Mouse (Mus musculus): ENCODE measurements at regions not wholly inside any gene's neighbourhood (a gene's known extent, or its start where the extent isn't known, plus 50 kb on each side); places are given as distances from the start of the nearest gene placed in this dataset.

GRCm38 (mm10) chr13:6040663-6041062 is 179.4 kb downstream of the Klf6 start:
- WGBS, result 87% methylated on average over 2 of the region's 2 CpGs
- DNase-seq (ENCODE audit: low read depth, low spot score), result no peak

- DNase-seq (ENCODE audit: low read depth, low spot score), result no peak
- WGBS, result 64% methylated on average over 6 of the region's 6 CpGs
Measured at GRCm38 (mm10) chr13:6042495-6042894, 181.2 kb downstream of the Klf6 start.

GRCm38 (mm10) chr13:6059515-6060228 is 198.4 kb downstream of the Klf6 start:
- 37% methylated on average over 6 of the region's 6 CpGs for WGBS
- no peak for DNase-seq (ENCODE audit: low read depth, low spot score)

- 45% methylated on average over 8 of the region's 8 CpGs for WGBS
- DNase-seq (ENCODE audit: low read depth, low spot score), result no peak
Measured at GRCm38 (mm10) chr13:6060229-6060845, 199.1 kb downstream of the Klf6 start.

- 32% methylated on average over 4 of the region's 4 CpGs for WGBS
- no peak for DNase-seq (ENCODE audit: low read depth, low spot score)
Measured at GRCm38 (mm10) chr13:6062305-6062704, 201.0 kb downstream of the Klf6 start.

- DNase-seq (ENCODE audit: low read depth, low spot score), result no peak
- 75% methylated on average over 3 of the region's 3 CpGs for WGBS
Measured at GRCm38 (mm10) chr13:6062729-6063386, 201.6 kb downstream of the Klf6 start.

- WGBS, result 59% methylated on average over 4 of the region's 4 CpGs
- no peak for DNase-seq (ENCODE audit: low read depth, low spot score)
Measured at GRCm38 (mm10) chr13:6076978-6077825, 215.9 kb downstream of the Klf6 start.

GRCm38 (mm10) chr13:6085891-6086290 is 224.6 kb downstream of the Klf6 start:
- DNase-seq (ENCODE audit: low read depth, low spot score), result no peak
- WGBS, result 41% methylated on average over 2 of the region's 2 CpGs

- peak; percentile 47 for DNase-seq (ENCODE audit: low read depth, low spot score)
- WGBS, result 30% methylated on average over 7 of the region's 7 CpGs
Measured at GRCm38 (mm10) chr13:6109018-6109657, 247.9 kb downstream of the Klf6 start.

- no peak for DNase-seq (ENCODE audit: low read depth, low spot score)
- 91% methylated on average over 1 of the region's 1 CpGs for WGBS
Measured at GRCm38 (mm10) chr13:6119703-6120102, 258.4 kb downstream of the Klf6 start.

GRCm38 (mm10) chr13:6127311-6127710 is 266.0 kb downstream of the Klf6 start:
- WGBS, result 97% methylated on average over 1 of the region's 1 CpGs
- DNase-seq (ENCODE audit: low read depth, low spot score), result no peak

- no peak for DNase-seq (ENCODE audit: low read depth, low spot score)
- WGBS, result 88% methylated on average over 1 of the region's 1 CpGs
Measured at GRCm38 (mm10) chr13:6128903-6129302, 267.6 kb downstream of the Klf6 start.

GRCm38 (mm10) chr13:6131363-6131762 is 270.1 kb downstream of the Klf6 start:
- DNase-seq (ENCODE audit: low read depth, low spot score), result peak; percentile 87
- WGBS, result 24% methylated on average over 2 of the region's 2 CpGs

GRCm38 (mm10) chr13:6137170-6137569 is 275.9 kb downstream of the Klf6 start:
- WGBS, result 66% methylated on average over 4 of the region's 4 CpGs
- no peak for DNase-seq (ENCODE audit: low read depth, low spot score)

GRCm38 (mm10) chr13:6142771-6143170 is 281.5 kb downstream of the Klf6 start:
- no peak for DNase-seq (ENCODE audit: low read depth, low spot score)
- WGBS, result 79% methylated on average over 2 of the region's 2 CpGs

- WGBS, result 62% methylated on average over 4 of the region's 4 CpGs
- DNase-seq (ENCODE audit: low read depth, low spot score), result no peak
Measured at GRCm38 (mm10) chr13:6153657-6154056, 292.4 kb downstream of the Klf6 start.

GRCm38 (mm10) chr13:6156191-6156590 is 294.9 kb downstream of the Klf6 start:
- 66% methylated on average over 4 of the region's 4 CpGs for WGBS
- DNase-seq (ENCODE audit: low read depth, low spot score), result no peak

- no peak for DNase-seq (ENCODE audit: low read depth, low spot score)
- 88% methylated on average over 3 of the region's 3 CpGs for WGBS
Measured at GRCm38 (mm10) chr13:6157029-6157428, 295.7 kb downstream of the Klf6 start.

GRCm38 (mm10) chr13:6157946-6158345 is 296.7 kb downstream of the Klf6 start:
- 86% methylated on average over 4 of the region's 4 CpGs for WGBS
- no peak for DNase-seq (ENCODE audit: low read depth, low spot score)

GRCm38 (mm10) chr13:6159412-6159811 is 298.1 kb downstream of the Klf6 start:
- WGBS, result 59% methylated on average over 2 of the region's 2 CpGs

More at GRCm38 (mm10) chr13:6159412-6159811, 298.1 kb downstream of the Klf6 start:
- no peak for DNase-seq (ENCODE audit: low read depth, low spot score)
